23 mouse cellular contexts compared by ENCODE assay signal in the genomic region with DNA sequence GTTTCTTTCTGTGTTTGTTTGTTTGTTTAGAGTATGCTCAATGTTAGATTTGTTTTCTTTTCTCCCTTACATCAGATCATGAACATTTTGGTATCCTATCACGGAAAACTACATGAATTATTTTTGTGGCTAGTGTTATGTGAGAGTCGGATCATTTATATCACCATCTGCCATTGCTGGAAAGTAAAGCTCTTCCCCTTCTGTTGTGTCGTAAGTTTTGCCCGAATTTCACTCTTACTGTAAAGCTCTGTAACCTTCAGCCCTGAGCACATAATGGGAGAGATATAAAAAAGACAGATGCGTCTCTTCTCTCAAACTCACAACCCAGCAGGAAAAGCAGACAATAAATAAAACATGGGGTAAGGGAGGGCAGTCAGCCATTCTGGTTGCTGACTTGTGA. TPM values are rescaled to one million over a fixed set of nuclear protein-coding genes. Genes with fewer than 3 reads are reported as not detected.
DNase-seq lines count a peak whose midpoint lies in the region; ATAC-seq and TF ChIP-seq lines count a peak whose summit lies in the region.
"Had no signal": no experiment of that assay in that cellular context is flagged by ENCODE, and none has a peak within 500 bp of the region (broad histone marks: within the 10 kb centered on the region; RNA-seq: fewer than 3 reads in every experiment).

A gene (plus strand): TSS at position 153 of the 400 bp plus-strand sequence.

- 0 out of 2 replicates have a peak within 1 kb of the TSS, but pooled peaks have one; percentile 26 for H3K4me2 ChIP-seq in heart, embryonic 12.5 days
- peak within 1 kb of the TSS; percentile 29 for H3K4me2 ChIP-seq in liver, embryonic 11.5 days
- H3K4me2 ChIP-seq in forebrain, embryonic 16.5 days (ENCODE audit: low read length), result no peak within 1 kb of the TSS; the same call in 1 of the 2 replicates
- peak within 1 kb of the TSS; percentile 52 for H3K4me2 ChIP-seq in liver, postnatal 0 days (ENCODE audit: low read depth, low read length)
- H3K4me2 ChIP-seq: embryonic facial prominence, embryonic 12.5 days; hindbrain, embryonic 15.5 days; limb, embryonic 12.5 days; liver, embryonic 15.5 days had no signal

- WGBS in heart, embryonic 12.5 days, result 74% methylated on average over 5 of the region's 5 CpGs
- 75% methylated on average over 5 of the region's 5 CpGs for WGBS in liver, embryonic 11.5 days
- 50% methylated on average over 5 of the region's 5 CpGs for WGBS in forebrain, embryonic 16.5 days
- WGBS in liver, postnatal 0 days (ENCODE audit: insufficient replicate concordance), result 61% methylated on average over 5 of the region's 5 CpGs

- ATAC-seq in heart, embryonic 12.5 days (ENCODE audit: insufficient number of reproducible peaks, low FRiP score), result no peak
- ATAC-seq in liver, embryonic 11.5 days (replicated peaks; ENCODE audit: low FRiP score), result no peak
- no peak for ATAC-seq in forebrain, embryonic 16.5 days
- ATAC-seq in liver, postnatal 0 days, result no peak
- ATAC-seq: intestine, embryonic 16.5 days; lung, postnatal 0 days; midbrain, embryonic 16.5 days had no signal

- no peak for TF ChIP-seq EP300 in liver, postnatal 0 days (IDR thresholded peaks at IDR 0.05; ENCODE audit: low read depth)

- no peaks in the 10 kb centered on the region for H3K36me3 ChIP-seq in heart, embryonic 12.5 days
- no peaks in the 10 kb centered on the region for H3K36me3 ChIP-seq in liver, embryonic 11.5 days (ENCODE audit: control insufficient read depth, insufficient read depth, low read length)
- H3K36me3 ChIP-seq in forebrain, embryonic 16.5 days (ENCODE audit: control insufficient read depth, insufficient read depth), result no peaks in the 10 kb centered on the region
- H3K36me3 ChIP-seq in liver, postnatal 0 days (replicated peaks; ENCODE audit: insufficient read depth, low read length), result no peaks in the 10 kb centered on the region
- H3K36me3 ChIP-seq: embryonic facial prominence, embryonic 12.5 days; hindbrain, embryonic 15.5 days; limb, embryonic 12.5 days; liver, embryonic 15.5 days had no signal

- no peak within 1 kb of the TSS for H3K4me3 ChIP-seq in heart, embryonic 12.5 days
- no peak within 1 kb of the TSS for H3K4me3 ChIP-seq in liver, embryonic 11.5 days (ENCODE audit: low read depth, low read length)
- H3K4me3 ChIP-seq in forebrain, embryonic 16.5 days (replicated peaks; ENCODE audit: low read length), result no peak within 1 kb of the TSS
- no peak within 1 kb of the TSS for H3K4me3 ChIP-seq in liver, postnatal 0 days (ENCODE audit: low read depth, low read length)
- H3K4me3 ChIP-seq: embryonic facial prominence, embryonic 12.5 days; hindbrain, embryonic 15.5 days; left cerebral cortex, adult 2 months; limb, embryonic 12.5 days; liver, embryonic 15.5 days had no signal

- H3K4me1 ChIP-seq in heart, embryonic 12.5 days (replicated peaks), result 0 out of 2 replicates have a peak, but pooled peaks cover 6% of the 10 kb centered on the region
- H3K4me1 ChIP-seq in liver, embryonic 11.5 days (replicated peaks; ENCODE audit: control insufficient read depth, insufficient read depth, low read length), result no peaks in the 10 kb centered on the region; the same call in 1 of the 2 replicates
- H3K4me1 ChIP-seq in forebrain, embryonic 16.5 days (replicated peaks; ENCODE audit: control insufficient read depth, insufficient read depth, low read length), result peaks cover 34% of the 10 kb centered on the region
- peaks cover 14% of the 10 kb centered on the region for H3K4me1 ChIP-seq in liver, postnatal 0 days (ENCODE audit: insufficient read depth)

- H3K27me3 ChIP-seq in heart, embryonic 12.5 days (replicated peaks), result peaks cover 29% of the 10 kb centered on the region
- peaks cover 5% of the 10 kb centered on the region for H3K27me3 ChIP-seq in liver, embryonic 11.5 days (replicated peaks; ENCODE audit: control insufficient read depth, insufficient read depth, low read length)
- H3K27me3 ChIP-seq in forebrain, embryonic 16.5 days (replicated peaks; ENCODE audit: control insufficient read depth, insufficient read depth, low read length), result no peaks in the 10 kb centered on the region
- H3K27me3 ChIP-seq in liver, postnatal 0 days (ENCODE audit: insufficient read depth, low read length), result peaks cover 10% of the 10 kb centered on the region; the same call in 1 of the 2 replicates

- no peak within 1 kb of the TSS for H3K27ac ChIP-seq in heart, embryonic 12.5 days (ENCODE audit: poor library complexity, severe bottlenecking)
- H3K27ac ChIP-seq in liver, embryonic 11.5 days (ENCODE audit: low read depth, low read length), result no peak within 1 kb of the TSS
- peak within 1 kb of the TSS; percentile 59 for H3K27ac ChIP-seq in forebrain, embryonic 16.5 days (ENCODE audit: low read length)
- H3K27ac ChIP-seq in liver, postnatal 0 days (ENCODE audit: low read depth), result 0 out of 2 replicates have a peak within 1 kb of the TSS, but pooled peaks have one; percentile 22
- H3K27ac ChIP-seq: embryonic facial prominence, embryonic 12.5 days; hindbrain, embryonic 15.5 days; left cerebral cortex, adult 2 months; limb, embryonic 12.5 days; liver, embryonic 15.5 days; stomach, postnatal 0 days had no signal

- H3K9me3 ChIP-seq in heart, embryonic 12.5 days (replicated peaks), result no peaks in the 10 kb centered on the region
- no peaks in the 10 kb centered on the region for H3K9me3 ChIP-seq in liver, embryonic 11.5 days (ENCODE audit: control insufficient read depth, low read length)
- H3K9me3 ChIP-seq in forebrain, embryonic 16.5 days (ENCODE audit: control insufficient read depth, low read length), result no peaks in the 10 kb centered on the region
- no peaks in the 10 kb centered on the region for H3K9me3 ChIP-seq in liver, postnatal 0 days (ENCODE audit: low read length)
- H3K9me3 ChIP-seq: embryonic facial prominence, embryonic 12.5 days; hindbrain, embryonic 15.5 days; limb, embryonic 12.5 days; liver, embryonic 15.5 days had no signal

- no peak within 1 kb of the TSS for H3K9ac ChIP-seq in heart, embryonic 12.5 days
- H3K9ac ChIP-seq in liver, embryonic 11.5 days (ENCODE audit: low read depth, low read length), result no peak within 1 kb of the TSS
- H3K9ac ChIP-seq in forebrain, embryonic 16.5 days (replicated peaks; ENCODE audit: low read depth, low read length), result no peak within 1 kb of the TSS
- H3K9ac ChIP-seq in liver, postnatal 0 days (replicated peaks), result no peak within 1 kb of the TSS
- H3K9ac ChIP-seq: embryonic facial prominence, embryonic 12.5 days; hindbrain, embryonic 15.5 days; limb, embryonic 12.5 days; liver, embryonic 15.5 days had no signal

- TF ChIP-seq CTCF in liver, postnatal 0 days (IDR thresholded peaks at IDR 0.05; ENCODE audit: low read depth), result no peak

- DNase-seq in heart, adult 8-10 months (ENCODE audit: low spot score), result no peak
- DNase-seq in liver, embryonic 11.5 days (ENCODE audit: low spot score), result no peak
- no peak for DNase-seq in liver
- no peak for DNase-seq in liver, postnatal 0 days
- no peak for DNase-seq in layer of hippocampus, adult 8-10 months (ENCODE audit: low spot score in 2 of 2)
- DNase-seq: cerebellum, adult 9-11 months; gastrocnemius, postnatal 36 days; heart, postnatal 36 days; kidney, postnatal 14 days; layer of hippocampus, adult 9-11 months; right cerebral cortex, postnatal 4 days had no signal

RNA-seq across cellular contexts. Expression of the gene that starts here (rescaled TPM):
- not detected in 2 replicates for polyA plus RNA-seq in heart, embryonic 12.5 days (2016; fragmentation: Nextera tagmentation; extraction: Ambion mirVana)
- total RNA-seq in heart, adult 8-10 months (2022), result not detected
- not detected in 2 replicates for polyA plus RNA-seq in liver, embryonic 11.5 days (2014; fragmentation: Nextera tagmentation; extraction: Ambion mirVana)
- 0.10 and 0.55 TPM in 2 replicates for polyA plus RNA-seq in forebrain, embryonic 16.5 days (2015; fragmentation: Nextera tagmentation; extraction: Ambion mirVana)
- polyA plus RNA-seq in liver, postnatal 0 days (2015; fragmentation: Nextera tagmentation; extraction: Ambion mirVana), result not detected in 2 replicates
- under 1 TPM in 1 of 4 experiments, not detected in 3; 0.16 TPM for total RNA-seq in layer of hippocampus, adult 8-10 months (2022)
- total RNA-seq: adrenal gland, adult 18-20 months; gastrocnemius, postnatal 36 days; heart, postnatal 36 days had no signal
- polyA plus RNA-seq: embryonic facial prominence, embryonic 12.5 days; limb, embryonic 12.5 days; liver, embryonic 15.5 days; lung, postnatal 0 days; stomach, postnatal 0 days had no signal

Comparison
In these comparisons a context has a peak if more than half of its experiments do, and no peak if none do; other contexts are left out.
1. H3K27ac ChIP-seq: peak in forebrain, embryonic 16.5 days (single experiment) and liver, postnatal 0 days (single experiment); none in heart, embryonic 12.5 days (single experiment) and liver, embryonic 11.5 days (single experiment).